Mouse (Mus musculus) erythroid progenitor cell, adult 5-6 weeks (primary cell): ENCODE data around the gene Tbck. TPM values are rescaled to one million over a fixed set of nuclear protein-coding genes. Genes with fewer than 3 reads are reported as not detected.

Source experiments
- total RNA-seq, 2 experiments: library from RNA; stranded (forward) in 1 of 2; stranded (reverse) in 1 of 2; fragments of 150-400 nt in 1 of 2; fragments of 186-747, 209-891 nt in 1 of 2; gene quantifications; 2 replicates each; pipeline versions ENCODE4 v1.2.3 to v1.2.4; 2015 to 2017; ENCODE audit warnings: low replicate concordance in 2 of 2

Tbck gene
- total RNA-seq, 2 experiments from 2014 or later, result 5.4 to 7.1 TPM

Other genes with a start within 250 kb of the Tbck start
- not detected in 2 replicates for gene Gimd1, start 54.3 kb upstream of the Tbck start, total RNA-seq (2015; ENCODE audit: low replicate concordance)
- gene Gimd1, start 54.3 kb upstream of the Tbck start, total RNA-seq (2017; ENCODE audit: low replicate concordance), result not detected in 2 replicates
- 16.9 and 35.6 TPM in 2 replicates for gene Aimp1, start 226 bp downstream of the Tbck start, total RNA-seq (2015; ENCODE audit: low replicate concordance)
- gene Aimp1, start 226 bp downstream of the Tbck start, total RNA-seq (2017; ENCODE audit: low replicate concordance), result 16.0 and 29.3 TPM in 2 replicates